Mouse (Mus musculus) liver, embryonic 12.5 days (tissue): Measurements from ENCODE around the gene Sftpd. TPM values are rescaled to one million over a fixed set of nuclear protein-coding genes. Genes with fewer than 3 reads are reported as not detected.

Experiments
- ATAC-seq: fragments of 200-750 bp; cut with Nextera tagmentation; 2 replicates; pipeline ENCODE4 v1.8.0; 2017; ENCODE audit warnings: moderate number of reproducible peaks, mild to moderate bottlenecking, moderate library complexity
- H3K27ac ChIP-seq: fragments of 300-500 bp; sonication (generic); 2 replicates; pipeline ENCODE4 v1.5.1; 2016; ENCODE audit warnings: mild to moderate bottlenecking
- H3K27me3 ChIP-seq: fragments of 300-500 bp; sonication (generic); replicated peaks from 2 replicates; pipeline ENCODE4 v1.6.1; 2016; ENCODE audit warnings: mild to moderate bottlenecking, moderate library complexity
- H3K36me3 ChIP-seq: fragments of 300-500 bp; sonication (generic); 2 replicates; pipeline ENCODE4 v1.6.1; 2016; ENCODE audit warnings: mild to moderate bottlenecking, moderate library complexity
- H3K4me1 ChIP-seq: fragments of 300-500 bp; sonication (generic); 2 replicates; pipeline ENCODE4 v1.6.1; 2016
- H3K4me2 ChIP-seq: fragments of 300-500 bp; sonication (generic); 2 replicates; pipeline ENCODE4 v1.6.1; 2016; ENCODE audit warnings: mild to moderate bottlenecking, moderate library complexity
- H3K4me3 ChIP-seq: fragments of 300-500 bp; sonication (generic); 2 replicates; pipeline ENCODE4 v1.5.1; 2016; ENCODE audit warnings: mild to moderate bottlenecking, moderate library complexity
- H3K9ac ChIP-seq: fragments of 300-500 bp; sonication (generic); 2 replicates; pipeline ENCODE4 v1.6.1; 2016; ENCODE audit warnings: mild to moderate bottlenecking, moderate library complexity
- H3K9me3 ChIP-seq: fragments of 300-500 bp; sonication (generic); replicated peaks from 2 replicates; pipeline ENCODE4 v1.6.1; 2016; ENCODE audit warnings: mild to moderate bottlenecking, moderate library complexity
- WGBS: fragments of 180-500 bp; shearing (Covaris S2); methylation state at CpG from one replicate; pipeline ENCODE4 v1.1.7; 2016; ENCODE audit not compliant: insufficient replicate concordance; 5-methylcytosine and 5-hydroxymethylcytosine counted together
- polyA plus RNA-seq: library from polyadenylated mRNA; unstranded; fragments of >200 nt; fragmentation: Nextera tagmentation; extraction: Ambion mirVana; gene quantifications from 2 replicates; pipeline ENCODE4 v1.2.1, GENCODE M21; 2016

The Sftpd gene
- polyA plus RNA-seq = 0.17 TPM in 1 of 2 replicates, not detected in the other

- Histone ChIP-seq H3K9ac (no peak within 1 kb of the TSS), H3K9me3 (no peaks in the 10 kb centered on the region), H3K36me3 (no peaks in the 10 kb centered on the region), H3K4me3 (no peak within 1 kb of the TSS), H3K4me1 (no peaks in the 10 kb centered on the region), H3K4me2 (no peak within 1 kb of the TSS), H3K27me3 (no peaks in the 10 kb centered on the region), H3K27ac (no peak within 1 kb of the TSS)
- WGBS = 63% methylated on average over 4 of the region's 4 CpGs
- no peak for ATAC-seq
These were observed at the start of gene Sftpd for GRCm38 (mm10) chr14:41185059-41185821. TSS of gene Sftpd (minus strand) at chr14:41185149.

GRCm38 (mm10) chr14:41198037-41198730 lies 13.2 kb upstream of the Sftpd start:
- Histone ChIP-seq H3K4me1 (no peaks in the 10 kb centered on the region), H3K4me2 (no peak overlapping the region), H3K9me3 (no peaks in the 10 kb centered on the region), H3K4me3 (no peak overlapping the region), H3K27ac (no peak overlapping the region), H3K27me3 (no peaks in the 10 kb centered on the region), H3K9ac (no peak overlapping the region), H3K36me3 (no peaks in the 10 kb centered on the region)
- WGBS = 35% methylated on average over 6 of the region's 6 CpGs
- no peak for ATAC-seq

GRCm38 (mm10) chr14:41189496-41189895 lies 4.5 kb upstream of the Sftpd start:
- Histone ChIP-seq H3K27ac (no peak overlapping the region), H3K9ac (no peak overlapping the region), H3K4me1 (no peaks in the 10 kb centered on the region), H3K27me3 (no peaks in the 10 kb centered on the region), H3K9me3 (peaks cover 12% of the 10 kb centered on the region; the same call in 1 of the 2 replicates), H3K4me2 (no peak overlapping the region), H3K36me3 (no peaks in the 10 kb centered on the region), H3K4me3 (no peak overlapping the region)
- no peak for ATAC-seq
- WGBS = 61% methylated on average over 2 of the region's 2 CpGs

GRCm38 (mm10) chr14:41174802-41175201 lies 10.1 kb downstream of the Sftpd start:
- Histone ChIP-seq H3K27ac (no peak overlapping the region), H3K4me2 (no peak overlapping the region), H3K36me3 (no peaks in the 10 kb centered on the region), H3K9ac (no peak overlapping the region), H3K4me1 (no peaks in the 10 kb centered on the region), H3K27me3 (no peaks in the 10 kb centered on the region), H3K4me3 (no peak overlapping the region), H3K9me3 (no peaks in the 10 kb centered on the region)
- WGBS = 32% methylated on average over 1 of the region's 1 CpGs
- ATAC-seq = no peak

GRCm38 (mm10) chr14:41170514-41170913 lies 14.4 kb downstream of the Sftpd start:
- no peak overlapping the region for H3K4me3 ChIP-seq
- 62% methylated on average over 2 of the region's 2 CpGs for WGBS
- H3K9me3 ChIP-seq = no peaks in the 10 kb centered on the region
- H3K36me3 ChIP-seq = no peaks in the 10 kb centered on the region
- no peaks in the 10 kb centered on the region for H3K4me1 ChIP-seq
- no peak overlapping the region for H3K9ac ChIP-seq
- H3K27ac ChIP-seq = no peak overlapping the region
- H3K27me3 ChIP-seq = no peaks in the 10 kb centered on the region
- ATAC-seq = no peak
- no peak overlapping the region for H3K4me2 ChIP-seq

- no peaks in the 10 kb centered on the region for H3K27me3 ChIP-seq
- H3K4me2 ChIP-seq = no peak overlapping the region
- no peak overlapping the region for H3K27ac ChIP-seq
- no peaks in the 10 kb centered on the region for H3K36me3 ChIP-seq
- WGBS = 73% methylated on average over 1 of the region's 1 CpGs
- no peaks in the 10 kb centered on the region for H3K9me3 ChIP-seq
- no peak overlapping the region for H3K9ac ChIP-seq
- no peak for ATAC-seq
- no peaks in the 10 kb centered on the region for H3K4me1 ChIP-seq
- H3K4me3 ChIP-seq = no peak overlapping the region
These were observed 16.4 kb downstream of the Sftpd start for GRCm38 (mm10) chr14:41168567-41168966.

- H3K4me2 ChIP-seq = no peak overlapping the region
- H3K4me3 ChIP-seq = no peak overlapping the region
- no peak overlapping the region for H3K27ac ChIP-seq
- no peak overlapping the region for H3K9ac ChIP-seq
- ATAC-seq = no peak
- H3K27me3 ChIP-seq = no peaks in the 10 kb centered on the region
- H3K36me3 ChIP-seq = no peaks in the 10 kb centered on the region
- H3K4me1 ChIP-seq = no peaks in the 10 kb centered on the region
- H3K9me3 ChIP-seq = no peaks in the 10 kb centered on the region
- WGBS = 33% methylated on average over 5 of the region's 5 CpGs
These were observed 17.7 kb downstream of the Sftpd start for GRCm38 (mm10) chr14:41167278-41167677.

- 0 out of 2 replicates have a peak, but pooled peaks have one; percentile 41 for ATAC-seq
- Histone ChIP-seq H3K9me3 (no peaks in the 10 kb centered on the region), H3K4me1 (no peaks in the 10 kb centered on the region), H3K36me3 (no peaks in the 10 kb centered on the region), H3K27ac (no peak overlapping the region), H3K9ac (no peak overlapping the region), H3K4me2 (no peak overlapping the region), H3K27me3 (no peaks in the 10 kb centered on the region), H3K4me3 (no peak overlapping the region)
- 14% methylated on average over 2 of the region's 2 CpGs for WGBS
These were observed 22.3 kb downstream of the Sftpd start for GRCm38 (mm10) chr14:41162663-41163062.

- Histone ChIP-seq H3K27me3 (no peaks in the 10 kb centered on the region), H3K36me3 (no peaks in the 10 kb centered on the region)
These were observed 24.2 kb downstream of the Sftpd start for GRCm38 (mm10) chr14:41160743-41161142.

GRCm38 (mm10) chr14:41160076-41160475 lies 24.9 kb downstream of the Sftpd start:
- no peak for ATAC-seq
- Histone ChIP-seq H3K27ac (0 out of 2 replicates have a peak overlapping the region, but pooled peaks have one; percentile 18), H3K27me3 (no peaks in the 10 kb centered on the region), H3K9me3 (no peaks in the 10 kb centered on the region), H3K36me3 (no peaks in the 10 kb centered on the region), H3K4me1 (no peaks in the 10 kb centered on the region), H3K4me2 (no peak overlapping the region), H3K9ac (no peak overlapping the region), H3K4me3 (no peak overlapping the region)
- 67% methylated on average over 4 of the region's 4 CpGs for WGBS

More at GRCm38 (mm10) chr14:41160743-41161142, 24.2 kb downstream of the Sftpd start:
- Histone ChIP-seq H3K9me3 (no peaks in the 10 kb centered on the region), H3K9ac (no peak overlapping the region), H3K4me3 (no peak overlapping the region), H3K4me1 (no peaks in the 10 kb centered on the region), H3K4me2 (no peak overlapping the region), H3K27ac (no peak overlapping the region)
- ATAC-seq = peak; percentile 79
- 42% methylated on average over 1 of the region's 1 CpGs for WGBS

GRCm38 (mm10) chr14:41151220-41151898 lies 33.6 kb downstream of the Sftpd start, which contains the start of gene Mbl1:
TSS of gene Mbl1 (plus strand) at chr14:41151458.
- peak within 1 kb of the TSS; percentile 63 for H3K27ac ChIP-seq
- WGBS = 62% methylated on average over 7 of the region's 7 CpGs
- H3K9me3 ChIP-seq = no peaks in the 10 kb centered on the region
- H3K27me3 ChIP-seq = no peaks in the 10 kb centered on the region
- H3K4me2 ChIP-seq = peak within 1 kb of the TSS; percentile 24
- no peak within 1 kb of the TSS for H3K4me3 ChIP-seq
- no peak within 1 kb of the TSS for H3K9ac ChIP-seq
- no peaks in the 10 kb centered on the region for H3K4me1 ChIP-seq
- H3K36me3 ChIP-seq = no peaks in the 10 kb centered on the region
- ATAC-seq = peak; percentile 68

GRCm38 (mm10) chr14:41147356-41147755 lies 37.6 kb downstream of the Sftpd start:
- ATAC-seq = no peak
- H3K27ac ChIP-seq = no peak overlapping the region
- no peak overlapping the region for H3K4me3 ChIP-seq
- no peaks in the 10 kb centered on the region for H3K27me3 ChIP-seq
- H3K4me2 ChIP-seq = no peak overlapping the region
- no peak overlapping the region for H3K9ac ChIP-seq
- H3K4me1 ChIP-seq = no peaks in the 10 kb centered on the region
- H3K9me3 ChIP-seq = no peaks in the 10 kb centered on the region
- no peaks in the 10 kb centered on the region for H3K36me3 ChIP-seq
- WGBS = 58% methylated on average over 2 of the region's 2 CpGs
